Mouse (Mus musculus) midbrain, embryonic 15.5 days (tissue): Measurements from ENCODE around the gene Grk3. TPM values are rescaled to one million over a fixed set of nuclear protein-coding genes. Genes with fewer than 3 reads are reported as not detected.

Experiments
- ATAC-seq: fragments of 200-750 bp; cut with Nextera tagmentation; replicated peaks from 2 replicates; pipeline ENCODE4 v1.8.0; 2017; ENCODE audit warnings: moderate TSS enrichment
- H3K27ac ChIP-seq: fragments of 300-500 bp; sonication (generic); 2 replicates; pipeline ENCODE4 v1.5.1; 2015; ENCODE audit warnings: mild to moderate bottlenecking, inconsistent platforms
- H3K27me3 ChIP-seq: fragments of 300-500 bp; sonication (generic); replicated peaks from 2 replicates; pipeline ENCODE4 v1.6.1; 2015; ENCODE audit warnings: inconsistent platforms
- H3K36me3 ChIP-seq: fragments of 300-500 bp; sonication (generic); replicated peaks from 2 replicates; pipeline ENCODE4 v1.6.1; 2015; ENCODE audit warnings: inconsistent platforms
- H3K4me1 ChIP-seq: fragments of 300-500 bp; sonication (generic); 2 replicates; pipeline ENCODE4 v1.6.1; 2015; ENCODE audit warnings: inconsistent platforms
- H3K4me2 ChIP-seq: fragments of 300-500 bp; sonication (generic); 2 replicates; pipeline ENCODE4 v1.6.1; 2015; ENCODE audit warnings: inconsistent platforms, mild to moderate bottlenecking, moderate library complexity
- H3K4me3 ChIP-seq: fragments of 300-500 bp; sonication (generic); 2 replicates; pipeline ENCODE4 v1.5.1; 2015; ENCODE audit warnings: mild to moderate bottlenecking, inconsistent platforms
- H3K9ac ChIP-seq: fragments of 300-500 bp; sonication (generic); 2 replicates; pipeline ENCODE4 v1.6.1; 2015; ENCODE audit warnings: mild to moderate bottlenecking, inconsistent platforms
- H3K9me3 ChIP-seq: fragments of 300-500 bp; sonication (generic); 2 replicates; pipeline ENCODE4 v1.6.1; 2016; ENCODE audit warnings: inconsistent platforms
- WGBS: fragments of 180-500 bp; shearing (Covaris S2); methylation state at CpG from one replicate; pipeline ENCODE4 v1.1.7; 2015; ENCODE audit warnings: mixed read lengths; 5-methylcytosine and 5-hydroxymethylcytosine counted together
- polyA plus RNA-seq: library from polyadenylated mRNA; unstranded; fragments of >200 nt; fragmentation: Nextera tagmentation; extraction: Ambion mirVana; gene quantifications from 2 replicates; pipeline ENCODE4 v1.2.1, GENCODE M21; 2015

Grk3 gene
- polyA plus RNA-seq, 1 experiment from 2014 or later = 31.8 TPM

DNA sequence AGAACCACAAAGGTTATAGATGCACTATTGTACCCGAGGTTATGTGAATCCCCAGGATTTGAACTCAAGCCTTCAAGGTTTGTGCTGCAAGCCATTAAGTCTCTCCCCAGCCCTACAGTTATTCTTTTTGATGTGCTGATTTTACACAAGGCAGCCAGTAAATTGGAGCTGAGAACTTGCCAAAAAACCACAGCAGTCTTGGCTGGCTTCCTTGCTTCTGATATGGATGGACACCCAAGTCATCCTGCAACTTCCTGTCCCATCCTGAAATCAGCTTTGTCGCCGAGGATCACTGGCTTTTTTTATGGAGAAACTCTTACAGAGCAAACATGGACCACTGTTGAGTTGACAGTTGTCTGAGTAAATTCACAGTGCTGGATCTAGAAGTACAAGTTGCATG is 14.5 kb upstream of the Grk3 start:
- Histone ChIP-seq H3K36me3 (no peaks in the 10 kb centered on the region), H3K27me3 (no peaks in the 10 kb centered on the region), H3K4me1 (peaks cover 19% of the 10 kb centered on the region), H3K4me2 (no peak overlapping the region), H3K9ac (no peak overlapping the region), H3K9me3 (no peaks in the 10 kb centered on the region), H3K27ac (no peak overlapping the region), H3K4me3 (no peak overlapping the region)
- 80% methylated on average over 3 of the region's 3 CpGs for WGBS
- no peak for ATAC-seq

- H3K4me1 ChIP-seq = peaks cover 15% of the 10 kb centered on the region
- H3K36me3 ChIP-seq = no peaks in the 10 kb centered on the region
- ATAC-seq = no peak
- no peak overlapping the region for H3K9ac ChIP-seq
- 87% methylated on average over 5 of the region's 5 CpGs for WGBS
- no peak overlapping the region for H3K4me2 ChIP-seq
- no peaks in the 10 kb centered on the region for H3K27me3 ChIP-seq
- H3K4me3 ChIP-seq = no peak overlapping the region
- H3K9me3 ChIP-seq = no peaks in the 10 kb centered on the region
- H3K27ac ChIP-seq = no peak overlapping the region
Measured at GRCm38 (mm10) chr5:113026706-113027105, 11.1 kb upstream of the Grk3 start.

DNA sequence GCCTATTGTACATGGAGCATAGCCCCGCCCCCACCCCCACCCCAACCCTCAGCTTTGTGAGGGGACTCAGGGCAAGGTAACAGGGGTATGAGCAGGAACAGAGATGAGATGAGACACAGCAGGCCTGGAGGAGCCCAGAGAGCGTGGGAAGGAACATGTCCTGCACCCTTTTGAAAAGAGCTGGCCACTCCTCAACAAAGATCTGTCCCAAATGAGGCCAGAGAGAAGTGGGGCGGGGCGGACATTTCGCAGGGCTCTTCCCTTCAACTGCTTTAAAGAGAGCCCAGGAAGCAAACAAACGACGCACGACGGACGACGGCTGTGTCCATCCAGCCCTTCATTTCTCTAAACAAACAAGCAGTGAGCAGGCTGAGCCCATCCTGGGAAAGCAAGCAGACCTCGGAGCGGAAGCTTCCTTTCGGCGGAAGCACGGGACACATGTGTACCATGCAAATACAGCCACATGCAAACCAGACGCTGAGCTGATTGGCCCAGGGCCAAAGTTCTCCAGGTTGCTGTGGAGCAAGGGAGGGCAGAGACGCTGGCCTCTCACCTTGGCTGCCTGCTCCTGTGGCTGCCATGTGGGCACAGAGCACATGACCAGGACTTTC is 8.7 kb upstream of the Grk3 start:
- Histone ChIP-seq H3K9me3 (no peaks in the 10 kb centered on the region), H3K4me1 (peaks cover 6% of the 10 kb centered on the region), H3K36me3 (no peaks in the 10 kb centered on the region), H3K4me2 (no peak overlapping the region), H3K27me3 (no peaks in the 10 kb centered on the region), H3K9ac (no peak overlapping the region), H3K4me3 (no peak overlapping the region), H3K27ac (no peak overlapping the region)
- WGBS = 31% methylated on average over 18 of the region's 18 CpGs
- ATAC-seq = no peak

DNA sequence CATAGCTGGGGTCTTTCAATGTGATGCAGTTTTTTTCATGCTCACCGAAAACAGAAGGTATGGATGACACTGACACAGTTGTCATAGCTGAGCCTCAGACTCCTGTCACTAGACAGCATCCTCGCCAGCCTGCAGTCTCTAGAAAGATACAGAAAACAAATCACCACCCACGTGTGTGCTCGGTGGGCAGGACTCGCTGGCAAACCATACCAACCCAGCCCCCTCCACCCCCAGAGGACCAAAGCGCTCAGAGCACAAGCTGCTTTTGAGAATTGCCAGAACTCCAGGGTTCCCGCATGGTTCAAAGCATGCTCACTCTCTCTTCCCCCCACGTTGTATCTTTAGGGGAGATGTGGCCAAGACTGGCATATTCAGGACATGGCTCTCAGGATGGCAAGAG is 2.6 kb upstream of the Grk3 start:
- H3K4me3 ChIP-seq = no peak overlapping the region
- H3K9me3 ChIP-seq = no peaks in the 10 kb centered on the region
- no peak overlapping the region for H3K4me2 ChIP-seq
- H3K27ac ChIP-seq = no peak overlapping the region
- no peaks in the 10 kb centered on the region for H3K27me3 ChIP-seq
- WGBS = 69% methylated on average over 8 of the region's 8 CpGs
- H3K36me3 ChIP-seq = no peaks in the 10 kb centered on the region
- ATAC-seq = no peak
- peaks cover 21% of the 10 kb centered on the region for H3K4me1 ChIP-seq
- H3K9ac ChIP-seq = no peak overlapping the region

- H3K27ac ChIP-seq = no peak overlapping the region
Measured at GRCm38 (mm10) chr5:113017004-113017403, 1.4 kb upstream of the Grk3 start.

DNA sequence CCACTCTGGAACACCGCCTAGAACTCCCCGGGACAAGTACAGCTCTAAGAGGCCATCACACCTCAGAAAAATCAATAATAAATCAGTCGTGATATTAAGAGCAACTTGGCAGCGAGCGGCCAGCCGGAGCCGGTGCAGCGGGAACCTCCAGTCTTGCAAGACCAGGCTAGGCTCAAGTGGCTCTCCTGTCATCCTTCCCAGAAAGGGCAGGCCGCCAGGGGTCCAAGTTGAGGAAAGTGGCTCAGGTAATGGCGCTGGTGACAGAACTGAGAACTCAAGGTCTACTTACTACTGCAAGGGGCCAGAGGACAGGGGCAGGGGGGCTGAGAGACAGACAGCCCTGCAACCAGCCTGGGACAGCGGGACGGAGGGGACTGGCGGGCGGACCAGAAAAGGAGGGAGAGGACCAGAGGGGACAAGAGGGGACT is 769 bp downstream of the Grk3 start:
- Histone ChIP-seq H3K27me3 (no peaks in the 10 kb centered on the region), H3K4me1 (peaks cover 21% of the 10 kb centered on the region), H3K9ac (peak overlapping the region; percentile 76), H3K4me3 (peak overlapping the region; percentile 74), H3K4me2 (peak overlapping the region; percentile 72), H3K27ac (peak overlapping the region; percentile 69), H3K9me3 (no peaks in the 10 kb centered on the region), H3K36me3 (no peaks in the 10 kb centered on the region)
- ATAC-seq = peak; percentile 50; the same call in 1 of the 2 replicates
- WGBS = 2% methylated on average over 14 of the region's 14 CpGs

More at GRCm38 (mm10) chr5:113017004-113017403, 1.4 kb upstream of the Grk3 start:
- no peaks in the 10 kb centered on the region for H3K36me3 ChIP-seq
- no peaks in the 10 kb centered on the region for H3K27me3 ChIP-seq
- WGBS = 87% methylated on average over 1 of the region's 1 CpGs
- H3K4me2 ChIP-seq = no peak overlapping the region
- ATAC-seq = no peak
- no peaks in the 10 kb centered on the region for H3K9me3 ChIP-seq
- H3K9ac ChIP-seq = no peak overlapping the region
- H3K4me3 ChIP-seq = no peak overlapping the region
- peaks cover 21% of the 10 kb centered on the region for H3K4me1 ChIP-seq

DNA sequence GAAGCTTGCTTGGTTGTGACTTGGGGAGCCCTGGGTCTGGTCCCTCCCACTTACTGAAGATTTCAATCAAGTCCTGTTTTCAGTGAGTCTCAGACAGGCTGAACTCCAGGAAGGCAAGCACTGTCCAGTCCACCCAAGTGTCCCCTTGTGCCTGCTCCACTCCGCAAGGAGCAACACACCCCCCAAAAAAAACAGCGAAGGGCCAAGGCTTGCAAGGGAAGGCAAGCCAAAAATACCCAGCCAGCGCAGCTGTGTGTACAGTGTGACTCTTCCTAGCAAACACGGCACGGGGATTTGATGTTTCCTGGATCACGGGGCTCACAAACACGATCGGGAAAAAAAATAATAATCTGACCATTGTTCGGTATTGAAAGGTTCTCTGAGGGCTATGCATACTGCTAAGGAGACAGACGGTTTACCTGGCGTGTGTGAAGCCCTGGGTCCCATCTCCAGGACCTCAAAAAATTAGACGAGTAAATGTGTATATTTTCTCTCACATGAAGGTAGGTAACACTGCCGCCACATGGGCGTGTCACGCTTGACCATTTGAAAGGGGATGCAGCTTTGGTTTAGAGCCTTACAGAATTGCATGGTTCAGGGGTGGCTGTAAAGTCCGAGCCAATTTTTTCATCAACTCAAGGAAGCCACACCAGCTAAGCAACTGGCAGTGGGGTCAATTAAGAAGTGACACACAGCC is 1.3 kb downstream of the Grk3 start:
- Histone ChIP-seq H3K9me3 (no peaks in the 10 kb centered on the region), H3K27me3 (no peaks in the 10 kb centered on the region), H3K36me3 (no peaks in the 10 kb centered on the region), H3K27ac (peak overlapping the region; percentile 52; the same call in 1 of the 2 replicates), H3K4me1 (peaks cover 21% of the 10 kb centered on the region), H3K9ac (peak overlapping the region; percentile 76), H3K4me3 (peak overlapping the region; percentile 74), H3K4me2 (peak overlapping the region; percentile 72)
- no peak for ATAC-seq
- WGBS = 53% methylated on average over 16 of the region's 16 CpGs

GRCm38 (mm10) chr5:113011926-113012325 is 3.7 kb downstream of the Grk3 start:
- no peak overlapping the region for H3K9ac ChIP-seq
- no peak for ATAC-seq

DNA sequence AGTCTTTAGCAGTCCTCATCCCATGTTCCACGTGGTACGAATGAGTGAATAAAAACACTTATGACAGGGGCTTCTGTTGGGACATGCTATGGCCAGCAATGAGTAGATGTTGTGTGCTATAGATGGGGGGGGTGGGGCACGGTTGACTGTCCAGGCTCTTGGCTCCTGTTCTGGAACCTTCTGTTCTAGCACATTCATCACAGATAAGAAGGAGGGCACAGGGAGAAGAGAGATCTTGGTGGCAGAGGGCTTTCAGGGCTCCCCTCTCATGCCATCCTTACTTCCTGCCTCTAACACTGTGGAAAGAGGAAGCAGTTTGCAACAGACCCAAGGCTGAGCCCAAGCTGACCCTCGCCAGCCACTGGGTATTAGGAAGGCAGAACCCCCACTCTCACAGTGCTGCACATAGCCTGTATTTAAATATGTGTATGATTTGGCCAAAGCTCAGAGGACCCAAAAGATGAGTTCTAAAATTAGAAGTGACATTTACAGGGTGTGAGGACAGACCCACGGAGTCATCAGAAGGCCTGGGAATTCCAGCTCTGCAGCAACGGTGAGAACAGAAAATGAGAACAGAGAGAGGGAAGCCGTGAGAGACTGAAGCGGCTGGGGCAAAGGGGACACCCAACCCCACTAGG is 6.3 kb downstream of the Grk3 start:
- no peak for ATAC-seq
- H3K27ac ChIP-seq = no peak overlapping the region
- H3K4me1 ChIP-seq = peaks cover 10% of the 10 kb centered on the region
- no peak overlapping the region for H3K9ac ChIP-seq
- no peaks in the 10 kb centered on the region for H3K9me3 ChIP-seq
- no peak overlapping the region for H3K4me3 ChIP-seq
- no peaks in the 10 kb centered on the region for H3K36me3 ChIP-seq
- 90% methylated on average over 8 of the region's 8 CpGs for WGBS
- no peaks in the 10 kb centered on the region for H3K27me3 ChIP-seq
- H3K4me2 ChIP-seq = no peak overlapping the region

More at GRCm38 (mm10) chr5:113011926-113012325, 3.7 kb downstream of the Grk3 start:
- Histone ChIP-seq H3K36me3 (no peaks in the 10 kb centered on the region), H3K27me3 (no peaks in the 10 kb centered on the region), H3K9me3 (no peaks in the 10 kb centered on the region), H3K4me1 (peaks cover 21% of the 10 kb centered on the region), H3K4me2 (no peak overlapping the region), H3K4me3 (no peak overlapping the region), H3K27ac (no peak overlapping the region)
- 92% methylated on average over 10 of the region's 10 CpGs for WGBS

- Histone ChIP-seq H3K4me3 (no peak overlapping the region), H3K9me3 (no peaks in the 10 kb centered on the region), H3K4me1 (peaks cover 2% of the 10 kb centered on the region; the same call in 1 of the 2 replicates), H3K9ac (no peak overlapping the region), H3K27ac (no peak overlapping the region), H3K27me3 (no peaks in the 10 kb centered on the region), H3K36me3 (no peaks in the 10 kb centered on the region), H3K4me2 (no peak overlapping the region)
- ATAC-seq = no peak
- 96% methylated on average over 2 of the region's 2 CpGs for WGBS
Measured at GRCm38 (mm10) chr5:113008496-113008895, 7.1 kb downstream of the Grk3 start.

DNA sequence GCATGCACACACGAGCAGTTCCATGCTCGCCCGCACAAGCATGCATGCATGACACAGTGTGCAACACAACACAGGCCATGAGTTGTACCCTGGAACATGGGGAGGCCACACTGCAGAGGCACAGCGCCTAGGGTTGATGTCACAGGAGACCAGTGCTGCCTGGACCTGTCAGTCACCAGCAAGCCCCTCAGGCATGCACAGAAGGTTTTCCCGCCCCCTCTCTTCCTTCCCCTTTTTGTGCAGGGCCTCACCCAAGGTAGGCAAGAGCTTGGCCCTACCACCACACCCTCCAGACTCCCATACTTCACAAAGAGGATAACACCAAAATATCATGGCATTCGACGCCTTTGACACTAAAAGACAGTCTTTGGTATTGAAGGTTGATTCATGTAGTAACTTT is 8.6 kb downstream of the Grk3 start:
- H3K4me1 ChIP-seq = peaks cover 7% of the 10 kb centered on the region; the same call in 1 of the 2 replicates
- H3K27me3 ChIP-seq = no peaks in the 10 kb centered on the region
- H3K4me3 ChIP-seq = no peak overlapping the region
- H3K36me3 ChIP-seq = no peaks in the 10 kb centered on the region
- no peaks in the 10 kb centered on the region for H3K9me3 ChIP-seq
- H3K9ac ChIP-seq = no peak overlapping the region
- 88% methylated on average over 7 of the region's 7 CpGs for WGBS
- no peak overlapping the region for H3K27ac ChIP-seq
- no peak for ATAC-seq
- no peak overlapping the region for H3K4me2 ChIP-seq

GRCm38 (mm10) chr5:113005941-113006391 is 9.6 kb downstream of the Grk3 start:
- H3K9ac ChIP-seq = no peak overlapping the region
- H3K36me3 ChIP-seq = no peaks in the 10 kb centered on the region
- 86% methylated on average over 7 of the region's 7 CpGs for WGBS
- H3K27ac ChIP-seq = no peak overlapping the region
- no peaks in the 10 kb centered on the region for H3K9me3 ChIP-seq
- H3K4me1 ChIP-seq = peaks cover 7% of the 10 kb centered on the region; the same call in 1 of the 2 replicates
- ATAC-seq = no peak
- H3K4me2 ChIP-seq = no peak overlapping the region
- no peaks in the 10 kb centered on the region for H3K27me3 ChIP-seq
- H3K4me3 ChIP-seq = no peak overlapping the region
